Comparison of ENCODE assay signal across 16 mouse cellular contexts in genomic region chr5:100822826-100823225, GRCm38 (mm10).
"Had no signal": no experiment of that assay in that cellular context is flagged by ENCODE, and none has a peak within 500 bp of the region (broad histone marks: within the 10 kb centered on the region; RNA-seq: fewer than 3 reads in every experiment).

No protein-coding gene starts in this region.

- H3K9me3 ChIP-seq: limb, embryonic 10.5 days; liver, embryonic 15.5 days; midbrain, embryonic 12.5 days; neural tube, embryonic 13.5 days had no signal

- H3K4me2 ChIP-seq: liver, embryonic 11.5 days; liver, embryonic 15.5 days; midbrain, embryonic 12.5 days; neural tube, embryonic 13.5 days had no signal

- ATAC-seq: midbrain, embryonic 16.5 days had no signal

- H3K4me3 ChIP-seq: left cerebral cortex, adult 2 months; limb, embryonic 10.5 days; liver, embryonic 15.5 days; midbrain, embryonic 12.5 days; neural tube, embryonic 13.5 days had no signal

- H3K36me3 ChIP-seq: liver, embryonic 15.5 days; midbrain, embryonic 12.5 days; neural tube, embryonic 13.5 days had no signal

- H3K9ac ChIP-seq: liver, embryonic 15.5 days; midbrain, embryonic 12.5 days; neural tube, embryonic 13.5 days had no signal

- DNase-seq: kidney, adult 18-20 months; kidney, postnatal 10 days; kidney, postnatal 4 days; lung, adult 2 months; lung, postnatal 10 days; lung, postnatal 4 days; retina, postnatal 1 day; right cerebral cortex, postnatal 4 days; spleen, adult 18-20 months had no signal

- H3K27ac ChIP-seq: left cerebral cortex, adult 2 months; limb, embryonic 10.5 days; liver, embryonic 15.5 days; midbrain, embryonic 12.5 days; neural tube, embryonic 13.5 days had no signal

- H3K27me3 ChIP-seq: liver, embryonic 15.5 days; midbrain, embryonic 12.5 days; neural tube, embryonic 13.5 days had no signal
